Mouse (Mus musculus) limb, embryonic 13.5 days (tissue): ENCODE results near the gene Uqcrq. TPM values are rescaled to one million over a fixed set of nuclear protein-coding genes. Genes with fewer than 3 reads are reported as not detected.

Experiments used
- ATAC-seq: fragments of 200-750 bp; cut with Nextera tagmentation; 2 replicates; pipeline ENCODE4 v1.8.0; 2017; ENCODE audit warnings: low read depth, moderate number of reproducible peaks, moderate TSS enrichment; ENCODE audit not compliant: low FRiP score
- H3K27ac ChIP-seq: fragments of 300-500 bp; sonication (generic); 2 replicates; pipeline ENCODE4 v1.5.1; 2015; ENCODE audit warnings: inconsistent platforms, mild to moderate bottlenecking, moderate library complexity
- H3K27me3 ChIP-seq: fragments of 300-500 bp; sonication (generic); 2 replicates; pipeline ENCODE4 v1.6.1; 2015; ENCODE audit warnings: mild to moderate bottlenecking, inconsistent platforms
- H3K36me3 ChIP-seq: fragments of 300-500 bp; sonication (generic); 2 replicates; pipeline ENCODE4 v1.6.1; 2015; ENCODE audit warnings: inconsistent platforms, mild to moderate bottlenecking, moderate library complexity
- H3K4me1 ChIP-seq: fragments of 300-500 bp; sonication (generic); 2 replicates; pipeline ENCODE4 v1.6.1; 2015; ENCODE audit warnings: inconsistent platforms
- H3K4me2 ChIP-seq: fragments of 300-500 bp; sonication (generic); replicated peaks from 2 replicates; pipeline ENCODE4 v1.6.1; 2015; ENCODE audit warnings: inconsistent platforms, mild to moderate bottlenecking, moderate library complexity
- H3K4me3 ChIP-seq: fragments of 300-500 bp; sonication (generic); 2 replicates; pipeline ENCODE4 v1.5.1; 2015; ENCODE audit warnings: moderate library complexity, mild to moderate bottlenecking, inconsistent platforms
- H3K9ac ChIP-seq: fragments of 300-500 bp; sonication (generic); 2 replicates; pipeline ENCODE4 v1.6.1; 2015; ENCODE audit warnings: mild to moderate bottlenecking, inconsistent platforms
- H3K9me3 ChIP-seq: fragments of 300-500 bp; sonication (generic); 2 replicates; pipeline ENCODE4 v1.6.1; 2016; ENCODE audit warnings: inconsistent platforms
- WGBS: fragments of 180-500 bp; shearing (Covaris S2); methylation state at CpG from one replicate; pipeline ENCODE4 v1.1.7; 2015; 5-methylcytosine and 5-hydroxymethylcytosine counted together
- polyA plus RNA-seq: library from polyadenylated mRNA; unstranded; fragments of >200 nt; fragmentation: Nextera tagmentation; extraction: Ambion mirVana; gene quantifications from 2 replicates; pipeline ENCODE4 v1.2.1, GENCODE M21; 2015

Gene Uqcrq
- polyA plus RNA-seq, 1 experiment from 2014 or later = 449 TPM

DNA sequence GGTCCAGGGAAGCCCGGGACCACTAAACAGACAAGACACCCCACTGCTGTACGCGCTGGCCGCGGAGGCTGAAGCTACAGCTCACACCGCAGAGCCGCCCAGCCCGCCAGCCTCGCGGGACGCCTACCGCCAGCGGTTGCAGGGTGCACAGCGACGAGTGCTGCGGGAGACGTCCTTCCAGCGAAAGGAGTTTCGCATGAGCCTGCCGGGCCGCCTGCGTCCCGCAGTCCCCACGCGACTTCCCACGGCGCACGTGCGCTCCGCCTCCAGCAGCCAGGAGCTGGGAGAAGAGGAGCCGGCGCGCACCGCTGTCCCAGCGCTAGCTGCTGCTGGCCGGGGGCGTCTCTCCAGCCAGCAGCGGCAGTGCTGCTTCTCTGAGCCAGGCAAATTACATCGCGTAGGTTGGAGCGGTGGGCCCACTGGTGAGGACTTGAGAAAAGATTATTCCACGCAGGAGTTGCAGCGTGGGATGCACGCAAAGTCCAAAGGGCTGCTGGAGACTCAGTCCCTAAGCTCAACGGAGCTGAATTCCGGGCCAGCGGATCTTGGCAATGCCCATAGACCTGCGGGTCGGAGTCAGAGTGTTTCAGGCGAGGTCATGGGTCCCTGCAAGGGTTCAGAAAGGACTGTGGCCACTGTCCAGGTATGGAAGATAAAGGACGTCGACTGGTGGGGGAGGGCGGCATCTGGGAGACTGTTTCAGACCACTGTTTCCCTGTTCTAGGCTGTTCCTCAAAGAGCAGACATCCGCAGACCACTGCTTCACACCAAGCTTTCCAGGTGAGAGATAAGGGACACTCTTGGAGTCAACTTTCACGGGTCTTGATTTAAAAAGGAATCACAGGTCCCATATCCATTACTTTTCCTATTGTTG is 33.2 kb upstream of the Uqcrq start:
- Histone ChIP-seq H3K9ac (peak overlapping the region; percentile 51), H3K4me1 (peaks cover 25% of the 10 kb centered on the region), H3K27me3 (peaks cover 81% of the 10 kb centered on the region), H3K9me3 (peaks cover 3% of the 10 kb centered on the region; the same call in 1 of the 2 replicates), H3K4me3 (peak overlapping the region; percentile 41), H3K27ac (no peak overlapping the region), H3K4me2 (peak overlapping the region; percentile 73), H3K36me3 (peaks cover 12% of the 10 kb centered on the region; the same call in 1 of the 2 replicates)
- 0 out of 2 replicates have a peak, but pooled peaks have one; percentile 38 for ATAC-seq
- WGBS = 7% methylated on average over 55 of the region's 55 CpGs

DNA sequence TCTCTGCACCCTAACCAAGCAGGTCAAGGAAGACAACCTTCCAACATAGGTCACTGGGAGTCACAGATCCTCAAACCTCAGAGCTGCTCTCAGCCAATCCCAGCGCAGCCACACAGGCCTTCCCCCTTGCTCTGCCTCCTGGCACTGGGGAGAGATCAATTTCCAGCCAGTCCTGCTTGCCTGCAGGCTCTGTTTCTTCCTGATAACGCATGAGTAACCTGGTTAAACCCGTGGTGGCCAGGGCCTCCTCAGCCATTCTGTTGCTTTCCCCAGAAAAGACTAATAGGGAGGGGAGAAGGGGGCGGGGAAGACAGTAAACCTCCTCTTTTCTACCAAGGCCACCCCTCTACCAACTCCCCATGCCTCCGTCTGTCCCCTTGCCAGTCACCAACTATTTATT is 31.1 kb upstream of the Uqcrq start:
- 31% methylated on average over 5 of the region's 5 CpGs for WGBS
- Histone ChIP-seq H3K4me1 (peaks cover 24% of the 10 kb centered on the region), H3K9me3 (peaks cover 3% of the 10 kb centered on the region; the same call in 1 of the 2 replicates), H3K36me3 (peaks cover 12% of the 10 kb centered on the region; the same call in 1 of the 2 replicates), H3K9ac (no peak overlapping the region), H3K4me3 (no peak overlapping the region), H3K27ac (no peak overlapping the region), H3K27me3 (peaks cover 76% of the 10 kb centered on the region), H3K4me2 (no peak overlapping the region)
- ATAC-seq = no peak

DNA sequence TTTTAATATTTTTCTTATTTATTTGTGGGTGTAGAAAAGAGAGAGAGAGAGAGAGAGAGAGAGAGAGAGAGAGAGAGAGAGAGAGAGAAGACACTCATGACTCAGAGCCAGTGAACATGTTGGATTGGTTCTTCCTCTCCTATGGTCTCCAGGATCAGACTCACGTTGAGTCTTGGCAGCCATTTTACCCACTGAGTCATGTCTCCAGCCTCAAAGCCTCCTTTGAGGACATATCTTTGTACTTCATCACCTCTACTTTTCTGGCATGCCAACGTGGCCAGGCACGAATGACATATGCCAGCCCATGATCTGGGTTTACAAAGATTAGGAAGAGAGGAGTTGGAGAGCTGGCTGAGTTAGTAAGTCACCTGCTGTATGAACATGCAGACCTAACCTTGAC is 29.6 kb upstream of the Uqcrq start:
- H3K27me3 ChIP-seq = peaks cover 61% of the 10 kb centered on the region
- no peak overlapping the region for H3K4me3 ChIP-seq
- H3K4me2 ChIP-seq = no peak overlapping the region
- ATAC-seq = no peak
- H3K36me3 ChIP-seq = peaks cover 6% of the 10 kb centered on the region; the same call in 1 of the 2 replicates
- H3K4me1 ChIP-seq = peaks cover 22% of the 10 kb centered on the region
- WGBS = 86% methylated on average over 3 of the region's 3 CpGs
- H3K27ac ChIP-seq = no peak overlapping the region
- H3K9ac ChIP-seq = no peak overlapping the region
- peaks cover 3% of the 10 kb centered on the region; the same call in 1 of the 2 replicates for H3K9me3 ChIP-seq

DNA sequence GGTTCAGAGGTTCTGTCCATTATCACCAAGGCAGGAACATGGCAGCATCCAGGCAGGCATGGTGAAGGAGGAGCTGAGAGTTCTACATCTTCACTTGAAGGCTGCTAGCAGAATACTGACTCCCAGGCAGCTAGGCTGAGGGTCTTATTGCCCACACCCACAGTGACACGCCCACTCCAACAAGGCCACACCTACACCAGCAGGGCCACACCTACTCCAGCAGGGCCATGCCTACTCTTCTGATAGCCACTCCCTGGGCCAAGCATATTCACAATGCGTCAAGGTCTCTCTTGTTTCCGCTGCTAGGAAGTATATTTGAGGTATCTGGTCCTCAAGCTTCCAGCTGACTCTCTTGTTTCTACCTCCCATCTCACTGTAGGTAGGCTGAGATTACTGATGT is 28.4 kb upstream of the Uqcrq start:
- no peaks in the 10 kb centered on the region for H3K9me3 ChIP-seq
- peaks cover 49% of the 10 kb centered on the region for H3K27me3 ChIP-seq
- no peak overlapping the region for H3K4me2 ChIP-seq
- WGBS = 66% methylated on average over 3 of the region's 3 CpGs
- H3K36me3 ChIP-seq = no peaks in the 10 kb centered on the region
- no peak for ATAC-seq
- H3K9ac ChIP-seq = no peak overlapping the region
- H3K4me1 ChIP-seq = peaks cover 20% of the 10 kb centered on the region
- H3K27ac ChIP-seq = no peak overlapping the region
- H3K4me3 ChIP-seq = no peak overlapping the region

- WGBS = 7% methylated on average over 29 of the region's 29 CpGs
- Histone ChIP-seq H3K4me1 (peaks cover 8% of the 10 kb centered on the region; the same call in 1 of the 2 replicates), H3K9me3 (no peaks in the 10 kb centered on the region), H3K27me3 (peaks cover 34% of the 10 kb centered on the region), H3K27ac (no peak overlapping the region), H3K36me3 (no peaks in the 10 kb centered on the region), H3K4me3 (peak overlapping the region; percentile 61), H3K4me2 (peak overlapping the region; percentile 72), H3K9ac (peak overlapping the region; percentile 71)
- ATAC-seq = peak; percentile 12; the same call in 1 of the 2 replicates
Observed at GRCm38 (mm10) chr11:53457372-53457954, 26.8 kb upstream of the Uqcrq start.

- Histone ChIP-seq H3K4me1 (peaks cover 8% of the 10 kb centered on the region; the same call in 1 of the 2 replicates), H3K4me3 (peak within 1 kb of the TSS; percentile 61), H3K4me2 (peak within 1 kb of the TSS; percentile 72), H3K27ac (peak within 1 kb of the TSS; percentile 34; the same call in 1 of the 2 replicates), H3K9me3 (no peaks in the 10 kb centered on the region), H3K36me3 (no peaks in the 10 kb centered on the region), H3K9ac (peak within 1 kb of the TSS; percentile 71), H3K27me3 (peaks cover 27% of the 10 kb centered on the region)
- WGBS = 4% methylated on average over 41 of the region's 42 CpGs
- ATAC-seq = peak; percentile 83
Observed at GRCm38 (mm10) chr11:53456474-53457371, 26.1 kb upstream of the Uqcrq start, which contains the start of the genes Gm10447 and Shroom1. Gene Gm10447, minus strand, starts transcription at chr11:53457110. Gene Shroom1, plus strand, starts transcription at chr11:53457205.

- Histone ChIP-seq H3K4me1 (peaks cover 14% of the 10 kb centered on the region), H3K4me2 (no peak overlapping the region), H3K4me3 (no peak overlapping the region), H3K9me3 (no peaks in the 10 kb centered on the region), H3K27me3 (peaks cover 4% of the 10 kb centered on the region; the same call in 1 of the 2 replicates), H3K27ac (no peak overlapping the region), H3K36me3 (no peaks in the 10 kb centered on the region), H3K9ac (no peak overlapping the region)
- WGBS = 86% methylated on average over 5 of the region's 5 CpGs
- no peak for ATAC-seq
Observed at GRCm38 (mm10) chr11:53453031-53453430, 22.4 kb upstream of the Uqcrq start.

DNA sequence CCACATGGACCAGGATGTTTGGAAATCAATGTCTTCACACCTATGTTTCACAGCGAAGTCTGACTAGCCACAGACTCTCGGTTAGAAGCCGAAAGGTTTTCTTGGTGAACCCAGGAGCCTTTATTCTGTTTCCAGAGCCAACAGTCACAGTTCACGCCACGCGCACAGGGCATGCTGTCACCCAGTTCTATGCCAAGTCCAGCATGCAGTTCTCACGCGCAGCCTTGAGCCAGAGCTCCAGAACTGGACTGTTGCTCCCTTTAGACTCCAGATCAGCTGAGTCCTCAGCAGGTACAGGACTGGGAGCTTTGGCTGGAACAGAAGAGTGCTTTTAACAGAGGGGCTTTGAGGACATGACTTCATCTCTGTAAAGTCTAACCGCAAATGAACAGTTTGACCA is 21.8 kb upstream of the Uqcrq start:
- H3K4me3 ChIP-seq = no peak overlapping the region
- H3K4me2 ChIP-seq = no peak overlapping the region
- no peak overlapping the region for H3K27ac ChIP-seq
- no peak for ATAC-seq
- H3K9ac ChIP-seq = no peak overlapping the region
- no peaks in the 10 kb centered on the region for H3K36me3 ChIP-seq
- no peaks in the 10 kb centered on the region for H3K27me3 ChIP-seq
- H3K9me3 ChIP-seq = no peaks in the 10 kb centered on the region
- WGBS = 93% methylated on average over 9 of the region's 9 CpGs
- peaks cover 13% of the 10 kb centered on the region for H3K4me1 ChIP-seq

GRCm38 (mm10) chr11:53451361-53451760 is 20.7 kb upstream of the Uqcrq start:
- Histone ChIP-seq H3K4me1 (peaks cover 11% of the 10 kb centered on the region), H3K4me2 (no peak overlapping the region), H3K27me3 (no peaks in the 10 kb centered on the region), H3K9me3 (no peaks in the 10 kb centered on the region), H3K4me3 (no peak overlapping the region), H3K36me3 (no peaks in the 10 kb centered on the region), H3K9ac (no peak overlapping the region), H3K27ac (no peak overlapping the region)
- ATAC-seq = no peak
- 44% methylated on average over 2 of the region's 2 CpGs for WGBS

DNA sequence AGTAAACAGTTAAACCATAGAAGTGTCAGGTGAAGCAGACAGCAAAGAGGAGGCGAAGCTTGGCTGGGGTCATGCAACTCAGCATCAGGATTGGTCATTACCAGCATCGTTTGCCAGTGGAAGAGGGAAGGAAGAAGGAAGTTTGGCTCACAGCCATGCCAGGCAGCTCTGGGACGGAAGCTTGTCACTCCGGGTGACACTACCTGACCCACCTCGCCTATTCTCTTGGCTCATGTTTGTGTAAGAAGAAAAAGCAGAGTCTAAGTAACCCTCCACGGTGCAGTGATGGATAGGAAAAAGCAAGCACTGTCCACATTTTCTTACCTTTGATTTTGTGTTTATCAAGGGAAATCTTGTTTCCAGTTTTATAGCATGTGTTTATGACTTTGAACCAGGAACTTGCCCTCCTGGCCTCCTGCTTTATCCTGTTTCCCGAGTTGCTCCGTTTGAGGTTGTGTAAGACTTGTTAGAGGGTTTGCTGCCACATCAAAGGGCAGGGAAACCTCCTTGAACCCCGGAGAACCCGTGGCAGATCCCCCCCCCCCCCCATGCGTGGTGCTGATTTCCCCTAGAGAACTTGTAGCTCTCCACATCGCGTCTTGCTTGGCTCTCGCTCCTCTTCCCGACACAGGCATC is 19.6 kb upstream of the Uqcrq start:
- Histone ChIP-seq H3K27ac (no peak overlapping the region), H3K9ac (0 out of 2 replicates have a peak overlapping the region, but pooled peaks have one; percentile 4), H3K9me3 (no peaks in the 10 kb centered on the region), H3K4me1 (peaks cover 10% of the 10 kb centered on the region), H3K4me3 (no peak overlapping the region), H3K36me3 (no peaks in the 10 kb centered on the region), H3K4me2 (no peak overlapping the region), H3K27me3 (no peaks in the 10 kb centered on the region)
- 31% methylated on average over 15 of the region's 15 CpGs for WGBS
- no peak for ATAC-seq

DNA sequence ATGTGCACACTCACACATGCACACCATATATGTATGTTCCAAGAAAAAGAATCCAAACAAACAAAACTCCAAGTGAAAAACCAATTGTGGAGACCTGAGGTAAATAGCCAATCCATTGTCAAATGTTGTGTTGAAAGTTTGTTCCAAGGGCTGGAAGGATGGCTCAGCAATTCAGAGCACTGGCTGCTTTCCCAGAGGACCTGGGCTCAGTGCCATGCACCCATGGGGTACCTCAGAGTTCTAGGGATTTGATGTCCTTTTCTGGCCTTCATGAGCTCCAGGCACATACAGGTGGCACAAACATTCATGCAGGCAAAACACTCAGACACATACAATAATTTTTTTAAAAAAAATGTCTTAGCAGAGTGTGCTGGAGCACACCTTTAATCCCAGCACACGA is 17.9 kb upstream of the Uqcrq start:
- Histone ChIP-seq H3K4me3 (no peak overlapping the region), H3K27me3 (no peaks in the 10 kb centered on the region), H3K4me1 (peaks cover 10% of the 10 kb centered on the region), H3K9ac (no peak overlapping the region), H3K36me3 (no peaks in the 10 kb centered on the region), H3K27ac (no peak overlapping the region), H3K4me2 (no peak overlapping the region), H3K9me3 (no peaks in the 10 kb centered on the region)
- 82% methylated on average over 1 of the region's 1 CpGs for WGBS
- ATAC-seq = no peak
